Mouse (Mus musculus): ENCODE data around the gene Dzip3. TPM values are rescaled to one million over a fixed set of nuclear protein-coding genes. Genes with fewer than 3 reads are reported as not detected.

Dzip3 gene
- total RNA-seq (2021) (10 to 100 TPM; 17.0 to 23.9 TPM), polyA plus RNA-seq (2012; rRNA removed) (1.3 and 2.1 TPM in 2 replicates)
- long read RNA-seq, full-length matches to known transcripts, result 3 of 8 reads
- long read RNA-seq, partial matches to known transcripts, result 0 of 8 reads
- long read RNA-seq, other reads (novel, unspliced or antisense), result 5 of 8 reads

- DNase-seq, result peak; percentile 92
These were observed at the start of gene Dzip3, which contains the start of gene Cip2a for GRCm38 (mm10) chr16:48993559-48994342. Gene Dzip3 (minus strand): TSS chr16:48994165. Gene Cip2a (plus strand): TSS chr16:48994185.

DNA sequence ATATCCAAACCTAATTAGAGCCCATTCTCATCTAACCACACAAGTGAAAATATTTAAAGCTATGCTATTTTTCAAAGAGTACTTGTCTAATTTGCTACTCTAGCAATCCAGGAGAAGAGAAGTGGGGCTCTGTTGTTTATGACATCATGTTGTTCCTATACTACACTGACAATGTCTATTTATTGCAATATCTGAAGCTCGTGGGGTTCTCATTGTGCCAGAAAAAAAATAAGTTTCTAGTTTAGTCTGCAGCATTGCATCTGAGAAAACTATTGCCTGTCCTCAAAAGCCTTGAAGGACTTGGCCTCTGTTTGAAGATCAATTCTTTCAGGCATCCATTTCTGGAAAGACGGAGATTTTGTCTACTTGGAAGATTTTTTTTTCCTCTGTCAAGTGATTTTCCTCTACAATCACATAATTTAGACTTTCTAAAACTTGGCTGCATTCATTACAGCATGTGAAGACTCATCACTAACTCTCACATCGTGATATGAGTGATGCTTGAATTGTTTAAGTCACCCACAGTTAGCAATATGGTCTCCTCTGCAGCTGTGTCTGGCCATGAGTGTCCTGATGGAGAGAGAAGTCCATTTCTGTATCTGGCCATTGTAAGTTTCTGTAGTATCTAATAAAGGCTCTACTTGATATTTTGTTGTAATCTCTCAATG lies 46.7 kb upstream of the Dzip3 start:
- DNase-seq, result no peak

GRCm38 (mm10) chr16:49037771-49038170 lies 43.8 kb upstream of the Dzip3 start:
- no peak for DNase-seq

DNA sequence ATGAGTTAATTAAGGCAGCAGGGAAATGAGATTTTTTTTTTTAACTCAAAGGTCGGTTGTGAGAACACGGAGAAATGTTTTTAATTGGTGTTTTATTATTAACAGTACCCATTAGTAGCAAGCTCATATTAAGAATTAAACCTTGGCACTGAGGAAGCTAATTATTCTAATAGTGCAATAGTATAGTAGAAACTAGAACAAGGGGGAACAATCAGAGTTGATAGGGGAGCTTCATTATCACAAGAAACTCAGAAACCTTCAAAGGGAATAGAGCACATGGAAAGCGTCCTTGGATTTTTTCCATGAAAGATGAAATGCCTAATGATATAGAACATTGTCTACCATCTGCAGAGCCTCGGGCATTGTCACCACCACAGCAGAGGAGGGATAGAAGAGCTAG lies 41.9 kb upstream of the Dzip3 start:
- no peak for DNase-seq

- DNase-seq, result no peak
These were observed 22.8 kb upstream of the Dzip3 start for GRCm38 (mm10) chr16:49016620-49017332.

DNA sequence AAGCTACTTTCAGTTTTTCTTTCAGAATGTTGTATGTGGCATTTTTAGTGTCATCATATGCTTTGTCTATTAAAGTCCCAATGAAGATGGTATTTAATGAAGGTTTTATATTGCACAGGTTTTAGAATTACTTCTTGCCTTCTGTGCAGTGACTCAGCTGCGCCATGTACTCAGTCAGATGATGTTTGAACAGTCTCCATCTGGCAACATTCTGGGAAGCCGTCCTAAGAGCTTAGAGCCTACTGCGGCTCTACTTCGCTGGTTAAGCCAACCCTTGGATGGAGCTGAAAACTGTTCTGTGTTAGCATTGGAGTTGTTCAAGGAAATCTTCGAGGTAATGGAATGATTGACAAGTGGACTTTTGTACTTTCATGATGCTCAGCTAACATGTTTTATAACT lies 10.2 kb upstream of the Dzip3 start:
- DNase-seq, result no peak

DNA sequence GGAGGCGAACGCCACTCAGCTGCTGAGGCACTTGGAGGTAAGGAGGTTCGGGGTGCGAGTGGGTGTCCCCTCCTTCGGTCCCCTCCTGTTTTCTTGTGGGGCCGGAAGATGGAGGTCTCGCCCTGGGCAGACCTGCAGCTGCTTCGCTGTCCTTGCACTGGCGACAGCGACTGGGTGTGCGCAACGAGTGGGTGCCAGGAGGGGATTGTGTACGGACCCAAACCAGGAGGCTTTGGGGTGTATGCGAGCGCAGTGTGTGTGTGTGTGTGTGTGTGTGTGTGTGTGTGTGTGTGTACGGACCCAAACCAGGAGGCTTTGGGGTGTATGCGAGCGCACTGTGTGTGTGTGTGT lies 353 bp upstream of the Dzip3 start:
- no peak for DNase-seq

DNA sequence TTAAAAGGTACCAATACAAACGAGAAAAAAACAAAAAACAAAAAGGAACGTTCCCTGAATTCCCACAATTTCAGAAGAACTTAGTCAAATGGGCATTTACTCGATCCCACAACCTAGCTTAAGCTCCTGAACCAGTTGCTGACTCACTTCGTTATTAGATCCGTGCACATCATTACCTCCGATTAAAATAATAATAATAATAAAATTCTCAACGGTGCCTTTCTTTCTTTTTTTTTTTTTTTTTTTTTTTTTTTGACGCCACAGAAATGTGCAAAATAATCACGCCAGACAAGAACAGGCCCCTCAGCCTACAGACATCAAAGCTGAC lies 770 bp downstream of the Dzip3 start:
- DNase-seq, result no peak

DNA sequence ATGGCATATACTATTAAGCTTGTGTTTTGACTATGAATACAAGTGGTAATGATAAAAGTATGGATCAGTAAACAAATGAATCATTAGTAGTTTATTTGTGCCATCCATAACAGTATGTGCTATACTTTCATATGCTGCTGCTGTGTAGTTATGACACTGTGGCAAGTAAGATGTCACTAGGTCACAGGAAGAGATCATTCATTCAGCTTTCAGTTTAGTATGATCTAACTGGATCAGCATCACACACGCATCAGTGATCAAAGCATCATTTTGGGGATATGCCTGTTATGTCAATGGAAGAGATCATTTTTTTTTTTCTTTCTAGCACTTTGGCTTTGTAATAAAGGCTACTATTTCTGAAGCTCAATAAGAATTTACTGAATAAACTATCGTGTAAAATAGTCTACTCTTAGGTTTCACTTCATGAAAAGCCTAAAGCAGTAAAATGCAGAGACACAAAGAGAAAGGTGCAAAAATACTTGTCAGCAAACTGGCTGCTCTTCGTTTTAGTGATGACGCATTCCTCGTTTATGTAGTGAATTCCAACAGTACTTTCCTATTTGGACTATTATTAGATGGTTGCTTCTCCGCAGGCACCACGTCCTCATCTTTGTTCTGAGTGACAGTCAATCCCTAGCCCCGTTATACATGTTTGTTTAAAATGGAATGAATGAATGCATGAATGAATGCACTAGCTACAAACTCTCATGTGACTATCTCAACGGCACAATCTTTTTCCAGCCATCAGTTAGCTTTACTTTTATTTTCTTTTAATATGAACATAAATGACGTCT lies 1.3 kb downstream of the Dzip3 start:
- DNase-seq, result no peak

GRCm38 (mm10) chr16:48989700-48990099 lies 4.3 kb downstream of the Dzip3 start:
- DNase-seq, result no peak

- no peak for DNase-seq
These were observed 8.8 kb downstream of the Dzip3 start for GRCm38 (mm10) chr16:48985034-48985627.

- no peak for DNase-seq
These were observed 14.0 kb downstream of the Dzip3 start for GRCm38 (mm10) chr16:48979965-48980364.

GRCm38 (mm10) chr16:48973548-48973947 lies 20.4 kb downstream of the Dzip3 start:
- DNase-seq, result no peak

DNA sequence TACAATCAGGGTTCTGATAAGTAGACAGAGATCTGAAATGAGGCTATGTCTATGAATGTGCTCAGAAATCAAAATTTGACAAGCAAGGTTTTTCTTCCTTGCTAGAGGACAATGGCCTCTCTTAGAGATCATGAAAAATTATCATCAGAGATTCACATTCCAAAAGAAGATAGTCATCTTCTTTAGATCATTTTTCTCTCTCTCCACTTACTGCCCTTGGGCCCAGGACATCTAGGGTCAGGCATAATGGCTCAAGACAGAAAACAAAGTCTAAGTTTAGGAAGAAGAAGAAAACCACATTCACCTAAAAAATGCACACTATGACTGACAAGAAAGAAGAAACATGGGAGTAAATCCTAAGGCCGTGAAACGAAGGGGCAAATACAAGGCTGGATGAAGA lies 21.0 kb downstream of the Dzip3 start:
- peak; percentile 35 for DNase-seq

DNA sequence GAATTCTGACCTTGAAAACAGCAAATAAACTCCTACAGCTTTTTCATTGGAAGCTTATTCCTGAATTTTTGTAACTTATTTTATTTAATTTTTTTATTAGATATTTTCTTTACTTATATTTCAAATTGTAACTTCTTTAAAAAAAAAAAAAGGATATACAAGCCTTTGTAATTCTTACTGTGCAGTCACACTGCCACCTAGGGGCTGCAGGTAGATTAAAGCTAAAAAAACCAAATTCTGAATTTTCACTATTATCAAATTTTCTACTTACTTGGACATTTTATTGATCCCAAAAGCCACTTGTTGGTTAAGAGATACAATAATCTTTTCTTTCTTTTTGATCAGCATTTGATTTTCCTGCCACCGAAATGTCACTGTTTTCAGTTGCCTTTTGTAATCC lies 52.2 kb downstream of the Dzip3 start:
- DNase-seq, result no peak

DNA sequence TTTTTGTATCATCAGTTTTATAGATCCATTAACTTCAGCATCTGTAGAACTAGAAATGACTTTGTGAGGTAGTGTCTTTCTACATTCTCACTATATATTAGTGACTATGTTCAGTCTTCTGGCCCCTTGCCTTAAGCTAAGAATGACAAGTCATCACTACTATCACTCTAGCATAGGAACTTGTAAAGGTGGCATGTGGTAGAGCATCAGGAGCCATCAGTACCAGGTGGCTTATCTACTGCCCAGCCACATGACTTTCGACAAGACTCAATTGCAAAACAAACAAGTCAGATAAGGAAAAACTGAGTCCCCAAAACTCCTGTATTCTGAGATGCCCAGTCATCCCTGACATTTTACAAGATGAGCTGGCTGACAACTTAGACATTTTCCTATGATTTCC lies 70.2 kb downstream of the Dzip3 start:
- no peak for DNase-seq

DNA sequence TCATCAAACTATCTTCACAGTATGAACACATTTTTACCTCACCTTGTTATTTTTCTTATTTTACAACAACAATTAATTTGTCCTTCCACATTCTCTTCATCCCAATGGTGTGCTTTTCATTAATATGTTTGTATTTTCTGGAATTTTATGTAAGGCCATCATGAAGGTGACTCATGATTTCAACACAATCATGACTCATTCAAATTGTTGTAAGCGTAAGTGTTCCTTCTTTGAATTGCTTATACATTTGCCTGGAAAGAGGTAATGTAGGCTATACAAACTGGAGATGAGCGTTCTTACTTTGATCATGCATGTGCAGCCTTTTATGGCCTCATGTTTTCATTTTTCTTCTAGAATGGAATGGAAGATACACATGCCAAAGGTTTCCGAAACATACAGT lies 80.8 kb downstream of the Dzip3 start:
- DNase-seq, result no peak

- DNase-seq, result no peak
These were observed 82.8 kb downstream of the Dzip3 start for GRCm38 (mm10) chr16:48911184-48911583.

DNA sequence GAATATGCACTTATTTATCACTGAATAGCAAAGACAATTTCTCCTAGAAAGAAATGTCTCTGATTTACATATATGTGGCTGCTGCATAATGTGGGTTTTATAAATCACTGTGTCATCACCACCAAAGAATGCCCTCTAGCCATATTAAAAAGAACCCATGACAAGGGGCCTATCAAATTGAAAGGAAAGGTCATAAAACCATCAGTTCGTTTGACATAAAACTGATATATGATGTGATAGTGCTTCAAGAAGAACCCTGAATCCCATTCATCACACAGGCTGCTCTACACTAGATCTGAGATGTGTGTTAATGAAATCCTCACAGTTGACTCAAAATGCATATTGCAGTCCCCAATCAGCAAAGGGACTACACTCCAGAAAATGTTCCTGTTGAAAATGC lies 94.1 kb downstream of the Dzip3 start:
- no peak for DNase-seq

DNA sequence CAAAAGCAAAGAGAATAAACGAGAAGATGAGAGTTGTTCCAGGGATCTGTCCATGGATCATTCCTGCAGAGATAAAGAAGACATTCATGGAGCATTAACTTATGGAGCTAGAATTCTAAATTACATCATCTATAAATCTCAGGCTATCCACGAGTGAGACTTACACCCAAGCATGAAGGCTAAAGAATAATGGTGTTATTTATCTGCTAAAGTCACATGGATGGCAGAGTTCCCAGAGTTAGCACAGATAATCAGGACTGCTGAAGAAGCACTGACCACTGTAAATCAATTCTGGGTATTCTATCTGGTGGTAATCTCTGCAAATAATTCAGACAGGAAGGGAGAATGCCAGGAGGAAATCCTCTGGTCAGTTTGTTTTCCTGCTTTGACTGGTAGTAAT lies 103.2 kb downstream of the Dzip3 start:
- no peak for DNase-seq
